Mouse (Mus musculus) kidney, adult 10 weeks (tissue): Measurements from ENCODE around the gene Gm10428. TPM values are rescaled to one million over a fixed set of nuclear protein-coding genes. Genes with fewer than 3 reads are reported as not detected.

Experiments
- polyA plus RNA-seq: library from polyadenylated mRNA; stranded (reverse); fragments of 350-450 nt; fragmentation: Illumina TruSeq; extraction: RNeasy Lipid Tissue Mini Kit (QIAGEN cat#74804); gene quantifications from one replicate; pipeline ENCODE4 v1.2.3, GENCODE M21; 2014; ENCODE audit warnings: low read depth, low replicate concordance

Gm10428 gene
- not detected for polyA plus RNA-seq

DNA sequence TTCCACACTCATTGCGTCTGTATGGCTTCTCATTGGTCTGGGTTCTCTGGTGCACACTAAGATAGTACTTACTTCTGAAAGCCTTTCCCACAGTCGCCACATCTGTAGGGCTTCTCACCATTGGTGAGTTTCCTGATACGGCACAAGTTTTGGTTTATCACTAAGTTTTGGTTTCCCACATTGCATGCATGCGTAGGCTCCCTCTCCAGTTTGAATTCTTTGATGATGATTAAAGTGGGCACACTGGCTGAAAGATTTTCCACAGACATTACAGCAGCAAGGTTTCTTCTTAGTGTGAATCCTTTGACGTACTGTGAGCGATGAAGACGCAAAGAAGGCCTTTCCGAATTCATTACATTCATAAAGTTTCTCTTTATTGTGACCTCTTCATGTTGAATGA is at the start of gene Gm10428:
Gm10428 (plus strand) TSS at position 321 of the 400 bp plus-strand sequence.

DNA sequence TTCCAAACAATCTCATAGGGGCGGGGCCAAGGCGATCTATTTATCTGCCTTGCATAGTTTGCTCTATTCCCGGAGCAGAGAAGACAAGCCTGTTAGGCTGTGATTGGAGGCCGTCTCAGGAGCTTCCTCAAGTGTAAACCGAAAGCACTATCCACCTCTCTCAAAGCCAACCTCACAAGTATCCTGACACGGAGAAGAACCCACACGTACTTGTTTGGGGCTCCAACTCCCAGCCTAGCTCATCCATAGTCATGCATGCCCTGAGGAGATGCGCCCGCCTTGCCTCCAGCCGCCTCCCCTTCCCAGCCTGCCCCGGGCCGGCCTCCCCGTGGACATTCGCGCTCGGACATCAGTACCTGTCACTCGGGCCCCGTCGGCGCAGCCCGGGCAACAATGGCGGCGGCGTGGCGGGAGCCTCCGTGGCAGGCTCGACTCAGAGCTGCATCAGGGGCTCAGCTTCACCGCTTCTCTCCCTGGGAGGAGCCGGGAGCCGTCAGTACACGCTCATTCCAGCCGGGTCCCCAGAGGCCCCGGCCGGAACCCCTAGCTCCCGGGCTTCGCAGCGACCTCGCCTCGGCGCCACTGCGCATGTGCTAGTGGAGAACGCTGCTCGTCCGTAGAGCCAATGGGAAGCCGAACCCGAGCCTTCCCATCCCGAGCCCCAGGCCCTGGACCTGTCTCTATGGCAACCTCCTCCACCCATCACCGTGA is 21.4 kb upstream of the Gm10428 start, which contains the start of gene Zfp287:
Zfp287 (minus strand) TSS at position 595 of the 711 bp plus-strand sequence.

DNA sequence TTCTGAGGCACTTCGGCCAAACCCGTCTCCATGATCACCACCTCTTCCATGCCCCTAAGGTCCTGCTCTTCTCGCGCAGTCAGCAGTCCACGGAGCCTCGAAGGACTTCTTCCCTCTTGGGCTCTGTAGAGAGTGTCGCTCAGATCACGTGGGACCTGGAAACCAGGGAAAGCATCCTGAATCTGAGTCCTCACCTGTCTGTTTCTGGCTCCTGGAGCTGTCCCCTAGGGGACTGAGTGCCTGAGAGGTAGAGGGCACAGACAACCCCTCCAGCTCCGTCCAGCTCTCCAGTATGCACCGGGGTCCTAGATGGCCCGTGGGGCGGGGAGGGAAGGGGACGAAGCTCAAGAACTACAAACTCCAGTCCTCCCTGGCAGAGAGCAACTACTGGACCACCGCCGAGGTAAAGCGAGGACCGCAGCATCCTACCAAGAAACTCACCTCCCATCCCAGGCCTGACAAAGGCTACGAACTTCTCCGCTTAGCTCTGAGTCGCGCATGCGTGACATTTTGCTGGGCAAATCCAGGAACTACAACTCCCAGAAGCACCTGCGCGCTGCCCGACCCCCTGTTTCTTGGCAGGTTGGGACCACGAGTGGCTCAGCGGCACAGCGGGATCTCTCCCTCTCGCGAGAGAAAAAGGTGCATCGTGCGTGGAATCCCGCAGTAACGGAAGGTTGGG is 36.2 kb downstream of the Gm10428 start, which contains the start of gene Zfp286:
Zfp286 (minus strand) TSS at position 528 of the 682 bp plus-strand sequence.

Other genes with a start within 250 kb of the Gm10428 start
- 17.1 TPM for gene Cenpv, start 213.8 kb upstream of the Gm10428 start, polyA plus RNA-seq
- gene Ubb, start 201.9 kb upstream of the Gm10428 start, polyA plus RNA-seq: 40.9 TPM
- gene Trpv2, start 178.6 kb upstream of the Gm10428 start, polyA plus RNA-seq: not detected
- 3.5 TPM for gene Lrrc75a, start 104.6 kb upstream of the Gm10428 start, polyA plus RNA-seq
- gene Mmgt2, start 104.4 kb upstream of the Gm10428 start, polyA plus RNA-seq: 15.0 TPM
- 1.7 TPM for gene Zfp287, start 21.2 kb upstream of the Gm10428 start, polyA plus RNA-seq
- 1.7 TPM for gene Zfp286, start 36.4 kb downstream of the Gm10428 start, polyA plus RNA-seq
- 3.8 TPM for gene Trim16, start 67.1 kb downstream of the Gm10428 start, polyA plus RNA-seq
- gene Fbxw10, start 94.0 kb downstream of the Gm10428 start, polyA plus RNA-seq: 0.44 TPM
- gene Tvp23b, start 126.4 kb downstream of the Gm10428 start, polyA plus RNA-seq: 120 TPM
- not detected for gene Cdrt4, start 198.1 kb downstream of the Gm10428 start, polyA plus RNA-seq